8 mouse cellular contexts compared by ENCODE assay signal in genomic region chr8:46470792-46471781, GRCm38 (mm10). TPM values are rescaled to one million over a fixed set of nuclear protein-coding genes. Genes with fewer than 3 reads are reported as not detected.
A peak's percentile ranks its signal among the peaks of the same experiment; 100 is the strongest.
DNase-seq lines count a peak whose midpoint lies in the region; ATAC-seq and TF ChIP-seq lines count a peak whose summit lies in the region.

Acsl1 (plus strand) TSS chr8:46471037.

- peak; percentile 98 for ATAC-seq in forebrain, embryonic 12.5 days (ENCODE audit: low FRiP score)
- ATAC-seq in heart, postnatal 0 days (ENCODE audit: insufficient read depth, low read depth) = peak; percentile 93
- peak; percentile 91 for ATAC-seq in liver, embryonic 16.5 days (ENCODE audit: low read depth)
- peak; percentile 95 for ATAC-seq in neural tube, embryonic 15.5 days (ENCODE audit: low FRiP score)

- H3K27me3 ChIP-seq in E14TG2a.4 (ENCODE audit: insufficient read depth, low read length) = peaks cover 15% of the 10 kb centered on the region
- H3K27me3 ChIP-seq in forebrain, embryonic 12.5 days = peaks cover 9% of the 10 kb centered on the region
- H3K27me3 ChIP-seq in heart, postnatal 0 days (ENCODE audit: control insufficient read depth, insufficient read depth, low read length) = no peaks in the 10 kb centered on the region
- no peaks in the 10 kb centered on the region for H3K27me3 ChIP-seq in liver, embryonic 16.5 days (ENCODE audit: control insufficient read depth, insufficient read depth, low read depth, low read length)
- H3K27me3 ChIP-seq in neural tube, embryonic 15.5 days (replicated peaks) = no peaks in the 10 kb centered on the region

- peak; percentile 98 for DNase-seq in c-Kit-positive CD71-positive TER-119-negative erythroid progenitor cells, embryonic 14.5 days (ENCODE audit: low read depth)
- peak; percentile 97 for DNase-seq in heart, postnatal 0 days (ENCODE audit: low spot score)
- DNase-seq in kidney, postnatal 4 days = peak; percentile 100
- peak; percentile 99 for DNase-seq in testis, postnatal 14 days (ENCODE audit: low spot score)

- peak within 1 kb of the TSS; percentile 81 for H3K9ac ChIP-seq in forebrain, embryonic 12.5 days
- H3K9ac ChIP-seq in heart, postnatal 0 days (replicated peaks; ENCODE audit: low read depth, low read length) = peak within 1 kb of the TSS; percentile 97
- H3K9ac ChIP-seq in liver, embryonic 16.5 days (ENCODE audit: low read depth, low read length) = peak within 1 kb of the TSS; percentile 98
- peak within 1 kb of the TSS; percentile 82 for H3K9ac ChIP-seq in neural tube, embryonic 15.5 days (replicated peaks)

- peak within 1 kb of the TSS; percentile 97 for H3K4me2 ChIP-seq in forebrain, embryonic 12.5 days
- peak within 1 kb of the TSS; percentile 86 for H3K4me2 ChIP-seq in heart, postnatal 0 days (ENCODE audit: low read depth, low read length)
- H3K4me2 ChIP-seq in liver, embryonic 16.5 days (ENCODE audit: low read depth, low read length) = peak within 1 kb of the TSS; percentile 90
- peak within 1 kb of the TSS; percentile 73 for H3K4me2 ChIP-seq in neural tube, embryonic 15.5 days

- H3K36me3 ChIP-seq in E14TG2a.4 (ENCODE audit: insufficient read depth, low read length) = no peaks in the 10 kb centered on the region
- H3K36me3 ChIP-seq in forebrain, embryonic 12.5 days (replicated peaks) = no peaks in the 10 kb centered on the region
- H3K36me3 ChIP-seq in heart, postnatal 0 days (replicated peaks; ENCODE audit: control insufficient read depth, insufficient read depth, low read length) = no peaks in the 10 kb centered on the region
- no peaks in the 10 kb centered on the region for H3K36me3 ChIP-seq in liver, embryonic 16.5 days (ENCODE audit: control insufficient read depth, insufficient read depth)
- H3K36me3 ChIP-seq in neural tube, embryonic 15.5 days = no peaks in the 10 kb centered on the region

- WGBS in forebrain, embryonic 12.5 days = under 1% methylated on average over 84 of the region's 106 CpGs
- WGBS in heart, postnatal 0 days = under 1% methylated on average over 82 of the region's 106 CpGs
- under 1% methylated on average over 101 of the region's 106 CpGs for WGBS in liver, embryonic 16.5 days (ENCODE audit: insufficient replicate concordance)
- under 1% methylated on average over 99 of the region's 106 CpGs for WGBS in neural tube, embryonic 15.5 days

- no peak for TF ChIP-seq EP300 in heart, postnatal 0 days (IDR thresholded peaks at IDR 0.05; ENCODE audit: low read depth)

- no peaks in the 10 kb centered on the region for H3K9me3 ChIP-seq in E14TG2a.4 (ENCODE audit: low read length)
- no peaks in the 10 kb centered on the region for H3K9me3 ChIP-seq in forebrain, embryonic 12.5 days
- H3K9me3 ChIP-seq in heart, postnatal 0 days (replicated peaks; ENCODE audit: control insufficient read depth, low read length) = no peaks in the 10 kb centered on the region
- H3K9me3 ChIP-seq in liver, embryonic 16.5 days (replicated peaks; ENCODE audit: control insufficient read depth, low read length) = no peaks in the 10 kb centered on the region
- H3K9me3 ChIP-seq in neural tube, embryonic 15.5 days (replicated peaks) = no peaks in the 10 kb centered on the region

- H3K27ac ChIP-seq in forebrain, embryonic 12.5 days = peak within 1 kb of the TSS; percentile 75
- peak within 1 kb of the TSS; percentile 98 for H3K27ac ChIP-seq in heart, postnatal 0 days (ENCODE audit: low read depth)
- peak within 1 kb of the TSS; percentile 91 for H3K27ac ChIP-seq in liver, embryonic 16.5 days (ENCODE audit: low read length)
- peak within 1 kb of the TSS; percentile 86 for H3K27ac ChIP-seq in neural tube, embryonic 15.5 days (replicated peaks)

- peaks cover 28% of the 10 kb centered on the region for H3K4me1 ChIP-seq in E14TG2a.4 (replicated peaks; ENCODE audit: low read depth, low read length)
- H3K4me1 ChIP-seq in forebrain, embryonic 12.5 days = peaks cover 4% of the 10 kb centered on the region; the same call in 1 of the 2 replicates
- peaks cover 8% of the 10 kb centered on the region for H3K4me1 ChIP-seq in heart, postnatal 0 days (ENCODE audit: control insufficient read depth, insufficient read depth)
- H3K4me1 ChIP-seq in liver, embryonic 16.5 days (ENCODE audit: control insufficient read depth, low read depth, low read length) = peaks cover 42% of the 10 kb centered on the region
- peaks cover 14% of the 10 kb centered on the region for H3K4me1 ChIP-seq in neural tube, embryonic 15.5 days

- H3K4me3 ChIP-seq in E14TG2a.4 (replicated peaks; ENCODE audit: low read length) = peak within 1 kb of the TSS; percentile 94
- peak within 1 kb of the TSS; percentile 72 for H3K4me3 ChIP-seq in forebrain, embryonic 12.5 days (replicated peaks)
- peak within 1 kb of the TSS; percentile 84 for H3K4me3 ChIP-seq in heart, postnatal 0 days (ENCODE audit: low read depth, low read length)
- H3K4me3 ChIP-seq in liver, embryonic 16.5 days (ENCODE audit: low read depth, low read length) = peak within 1 kb of the TSS; percentile 98
- H3K4me3 ChIP-seq in neural tube, embryonic 15.5 days (replicated peaks) = peak within 1 kb of the TSS; percentile 77

- no peak for TF ChIP-seq CTCF in E14TG2a.4 (conservative IDR thresholded peaks at IDR 0.05; ENCODE audit: low read length)
- TF ChIP-seq CTCF in heart, postnatal 0 days (IDR thresholded peaks at IDR 0.05; ENCODE audit: low read depth) = no peak

RNA-seq across cellular contexts. Expression of gene Acsl1, which starts in this region (rescaled TPM):
- 5.6 and 7.0 TPM in 2 replicates for polyA plus RNA-seq in forebrain, embryonic 12.5 days (2016; fragmentation: Nextera tagmentation; extraction: Ambion mirVana)
- total RNA-seq in heart, postnatal 0 days (2014; rRNA removed; ENCODE audit: low replicate concordance) = 275 and 297 TPM in 2 replicates
- polyA plus RNA-seq in heart, postnatal 0 days (2015; fragmentation: Nextera tagmentation; extraction: Ambion mirVana) = 271 and 291 TPM in 2 replicates
- 139 and 168 TPM in 2 replicates for polyA plus RNA-seq in liver, embryonic 16.5 days (2015; fragmentation: Nextera tagmentation; extraction: Ambion mirVana)
- 17.0 and 17.2 TPM in 2 replicates for polyA plus RNA-seq in neural tube, embryonic 15.5 days (2015; fragmentation: Nextera tagmentation; extraction: Ambion mirVana)

Comparison
In these comparisons a context has a peak if more than half of its experiments do, and no peak if none do; other contexts are left out.
1. Peak in every context shown above with its lines: DNase-seq, ATAC-seq, H3K4me3 ChIP-seq and H3K27ac ChIP-seq.